ENCODE assay signal across 31 mouse cellular contexts in genomic region chr2:118960413-118960812, GRCm38 (mm10). TPM values are rescaled to one million over a fixed set of nuclear protein-coding genes. Genes with fewer than 3 reads are reported as not detected.
DNase-seq lines count a peak whose midpoint lies in the region; ATAC-seq and TF ChIP-seq lines count a peak whose summit lies in the region.
"Had no signal": no experiment of that assay in that cellular context is flagged by ENCODE, and none has a peak within 500 bp of the region (broad histone marks: within the 10 kb centered on the region; RNA-seq: fewer than 3 reads in every experiment).

No protein-coding gene starts in this region.

- no peak for TF ChIP-seq CTCF in liver, postnatal 0 days (IDR thresholded peaks at IDR 0.05; ENCODE audit: low read depth)
- TF ChIP-seq CTCF in bone marrow macrophage, adult 2 months (IDR thresholded peaks at IDR 0.05; ENCODE audit: low read depth, low read length) = no peak

- H3K4me3 ChIP-seq in liver, embryonic 11.5 days (ENCODE audit: low read depth, low read length) = no peak overlapping the region
- H3K4me3 ChIP-seq in liver, postnatal 0 days (ENCODE audit: low read depth, low read length) = no peak overlapping the region
- no peak overlapping the region for H3K4me3 ChIP-seq in bone marrow macrophage, adult 2 months (ENCODE audit: insufficient read depth, low read length)
- H3K4me3 ChIP-seq in liver, embryonic 15.5 days (replicated peaks) = no peak overlapping the region
- no peak overlapping the region for H3K4me3 ChIP-seq in intestine, embryonic 16.5 days (ENCODE audit: low read length)
- H3K4me3 ChIP-seq: erythroblast, embryonic 14.5 days; forebrain, embryonic 12.5 days; heart, embryonic 10.5 days; heart, embryonic 15.5 days; hindbrain, embryonic 12.5 days; lung, embryonic 15.5 days; neural tube, embryonic 12.5 days had no signal

- H3K27ac ChIP-seq in liver, embryonic 11.5 days (ENCODE audit: low read depth, low read length) = peak overlapping the region; percentile 49
- no peak overlapping the region for H3K27ac ChIP-seq in liver, postnatal 0 days (ENCODE audit: low read depth)
- H3K27ac ChIP-seq in bone marrow macrophage, adult 2 months (ENCODE audit: insufficient read depth, low read depth, low read length) = peak overlapping the region; percentile 92
- H3K27ac ChIP-seq in liver, embryonic 15.5 days (replicated peaks) = peak overlapping the region; percentile 85
- H3K27ac ChIP-seq in intestine, embryonic 16.5 days (ENCODE audit: low read length) = no peak overlapping the region
- H3K27ac ChIP-seq: forebrain, embryonic 12.5 days; heart, embryonic 10.5 days; heart, embryonic 15.5 days; hindbrain, embryonic 12.5 days; lung, embryonic 15.5 days; neural tube, embryonic 12.5 days had no signal

- no peak overlapping the region; the same call in 1 of the 2 replicates for H3K9ac ChIP-seq in liver, embryonic 11.5 days (ENCODE audit: low read depth, low read length)
- no peak overlapping the region for H3K9ac ChIP-seq in liver, postnatal 0 days (replicated peaks)
- no peak overlapping the region for H3K9ac ChIP-seq in liver, embryonic 15.5 days
- no peak overlapping the region for H3K9ac ChIP-seq in intestine, embryonic 16.5 days (ENCODE audit: low read depth, low read length)
- H3K9ac ChIP-seq: forebrain, embryonic 12.5 days; heart, embryonic 15.5 days; hindbrain, embryonic 12.5 days; lung, embryonic 15.5 days; neural tube, embryonic 12.5 days had no signal

- H3K27me3 ChIP-seq in liver, embryonic 11.5 days (replicated peaks; ENCODE audit: control insufficient read depth, insufficient read depth, low read length) = no peaks in the 10 kb centered on the region
- no peaks in the 10 kb centered on the region for H3K27me3 ChIP-seq in liver, postnatal 0 days (ENCODE audit: insufficient read depth, low read length)
- no peaks in the 10 kb centered on the region for H3K27me3 ChIP-seq in liver, embryonic 15.5 days
- H3K27me3 ChIP-seq in intestine, embryonic 16.5 days (replicated peaks; ENCODE audit: control insufficient read depth, insufficient read depth, low read length) = no peaks in the 10 kb centered on the region
- H3K27me3 ChIP-seq: forebrain, embryonic 12.5 days; heart, embryonic 15.5 days; hindbrain, embryonic 12.5 days; lung, embryonic 15.5 days; neural tube, embryonic 12.5 days had no signal

- peak overlapping the region; percentile 16; the same call in 1 of the 2 replicates for H3K4me2 ChIP-seq in liver, embryonic 11.5 days
- H3K4me2 ChIP-seq in liver, postnatal 0 days (ENCODE audit: low read depth, low read length) = no peak overlapping the region
- no peak overlapping the region for H3K4me2 ChIP-seq in liver, embryonic 15.5 days
- H3K4me2 ChIP-seq in intestine, embryonic 16.5 days (ENCODE audit: low read depth, low read length) = no peak overlapping the region
- H3K4me2 ChIP-seq: forebrain, embryonic 12.5 days; heart, embryonic 15.5 days; hindbrain, embryonic 12.5 days; lung, embryonic 15.5 days; midbrain, embryonic 11.5 days; neural tube, embryonic 12.5 days had no signal

- DNase-seq in liver, embryonic 11.5 days (ENCODE audit: low spot score) = no peak
- no peak for DNase-seq in liver, postnatal 0 days
- DNase-seq in lung, postnatal 4 days = no peak
- DNase-seq in thymus, postnatal 25 days = no peak
- no peak for DNase-seq in lung, postnatal 14 days
- DNase-seq: adrenal gland, postnatal 14 days; cerebellum, adult 11-12 months; cerebellum, postnatal 10 days; gastrocnemius, postnatal 14 days; heart, adult 11 months; heart, postnatal 36 days; kidney, adult 9 months; kidney, postnatal 10 days; layer of hippocampus, adult 9-11 months; right cerebral cortex, adult 18-20 months; spleen, adult 18-20 months; thymus, postnatal 14 days had no signal

- no peaks in the 10 kb centered on the region for H3K9me3 ChIP-seq in liver, embryonic 11.5 days (ENCODE audit: control insufficient read depth, low read length)
- no peaks in the 10 kb centered on the region for H3K9me3 ChIP-seq in liver, postnatal 0 days (ENCODE audit: low read length)
- no peaks in the 10 kb centered on the region for H3K9me3 ChIP-seq in liver, embryonic 15.5 days (replicated peaks)
- no peaks in the 10 kb centered on the region for H3K9me3 ChIP-seq in intestine, embryonic 16.5 days (ENCODE audit: control insufficient read depth, low read length)
- H3K9me3 ChIP-seq: forebrain, embryonic 12.5 days; heart, embryonic 10.5 days; heart, embryonic 15.5 days; hindbrain, embryonic 12.5 days; lung, embryonic 15.5 days; neural tube, embryonic 12.5 days had no signal

- no peak for TF ChIP-seq POLR2A in bone marrow macrophage, adult 2 months (IDR thresholded peaks at IDR 0.05; ENCODE audit: borderline replicate concordance, low read depth, low read length)

- whole genome bisulfite sequencing in liver, embryonic 11.5 days = 67% methylated on average over 2 of the region's 2 CpGs
- WGBS in liver, postnatal 0 days (ENCODE audit: insufficient replicate concordance) = 54% methylated on average over 2 of the region's 2 CpGs
- 42% methylated on average over 2 of the region's 2 CpGs for WGBS in liver, embryonic 15.5 days (ENCODE audit: insufficient replicate concordance)
- WGBS in intestine, embryonic 16.5 days = 84% methylated on average over 2 of the region's 2 CpGs

- ATAC-seq in liver, embryonic 11.5 days (replicated peaks; ENCODE audit: low FRiP score) = 0 out of 2 replicates have a peak, but pooled peaks have one; percentile 46
- no peak for ATAC-seq in liver, postnatal 0 days
- no peak for ATAC-seq in liver, embryonic 15.5 days (ENCODE audit: insufficient read depth)
- ATAC-seq in intestine, embryonic 16.5 days = no peak
- ATAC-seq: CD4-positive, CD25-positive, alpha-beta regulatory T cell, adult 4 months; intestine, postnatal 0 days; midbrain, embryonic 16.5 days had no signal

- no peaks in the 10 kb centered on the region for H3K36me3 ChIP-seq in liver, embryonic 11.5 days (ENCODE audit: control insufficient read depth, insufficient read depth, low read length)
- H3K36me3 ChIP-seq in liver, postnatal 0 days (replicated peaks; ENCODE audit: insufficient read depth, low read length) = no peaks in the 10 kb centered on the region
- H3K36me3 ChIP-seq in liver, embryonic 15.5 days (replicated peaks) = no peaks in the 10 kb centered on the region
- H3K36me3 ChIP-seq in intestine, embryonic 16.5 days (ENCODE audit: control insufficient read depth, insufficient read depth, low read length) = no peaks in the 10 kb centered on the region
- H3K36me3 ChIP-seq: forebrain, embryonic 12.5 days; heart, embryonic 10.5 days; heart, embryonic 15.5 days; hindbrain, embryonic 12.5 days; lung, embryonic 15.5 days; neural tube, embryonic 12.5 days had no signal

- TF ChIP-seq EP300 in liver, postnatal 0 days (IDR thresholded peaks at IDR 0.05; ENCODE audit: low read depth) = no peak

- peaks cover 26% of the 10 kb centered on the region for H3K4me1 ChIP-seq in liver, embryonic 11.5 days (replicated peaks; ENCODE audit: control insufficient read depth, insufficient read depth, low read length)
- peaks cover 18% of the 10 kb centered on the region for H3K4me1 ChIP-seq in liver, postnatal 0 days (ENCODE audit: insufficient read depth)
- peaks cover 54% of the 10 kb centered on the region for H3K4me1 ChIP-seq in bone marrow macrophage, adult 2 months (ENCODE audit: control insufficient read depth, insufficient read depth, low read length)
- peaks cover 56% of the 10 kb centered on the region for H3K4me1 ChIP-seq in liver, embryonic 15.5 days (replicated peaks)
- no peaks in the 10 kb centered on the region for H3K4me1 ChIP-seq in intestine, embryonic 16.5 days (ENCODE audit: control insufficient read depth, insufficient read depth, low read length)
- H3K4me1 ChIP-seq: forebrain, embryonic 12.5 days; heart, embryonic 15.5 days; hindbrain, embryonic 12.5 days; lung, embryonic 15.5 days; neural tube, embryonic 12.5 days had no signal

RNA-seq across cellular contexts. Expression of gene Chst14, which starts 34.1 kb away (rescaled TPM):
- 15.4 and 16.4 TPM in 2 replicates for polyA plus RNA-seq in liver, embryonic 11.5 days (2014; fragmentation: Nextera tagmentation; extraction: Ambion mirVana)
- polyA plus RNA-seq in liver, postnatal 0 days (2015; fragmentation: Nextera tagmentation; extraction: Ambion mirVana) = 4.0 and 4.5 TPM in 2 replicates
- 20.4 and 21.3 TPM in 2 replicates for polyA plus RNA-seq in bone marrow macrophage, adult 2 months (2012; ENCODE audit: insufficient read depth, insufficient read length, missing spikeins)
- 4.5 and 5.7 TPM in 2 replicates for polyA plus RNA-seq in liver, embryonic 15.5 days (2015; fragmentation: Nextera tagmentation; extraction: Ambion mirVana)
- 16.1 and 16.6 TPM in 2 replicates for polyA plus RNA-seq in intestine, embryonic 16.5 days (2015; fragmentation: Nextera tagmentation; extraction: Ambion mirVana)

Comparison
In these comparisons a context has a peak if more than half of its experiments do, and no peak if none do; other contexts are left out.
1. H3K27ac ChIP-seq: peak in liver, embryonic 11.5 days (single experiment), bone marrow macrophage, adult 2 months (single experiment) and liver, embryonic 15.5 days (single experiment); none in liver, postnatal 0 days (single experiment) and intestine, embryonic 16.5 days (single experiment).